Mouse (Mus musculus) lung, adult 2 months (tissue): Measurements from ENCODE around the gene E2f8. TPM values are rescaled to one million over a fixed set of nuclear protein-coding genes. Genes with fewer than 3 reads are reported as not detected.

Experiments
- DNase-seq: peaks from one replicate; pipeline ENCODE4 v3.0.0; 2022
- H3K4me1 ChIP-seq: fragments of 200-500 bp; 2 replicates; pipeline ENCODE4 v1.6.1; 2011; ENCODE audit warnings: low read length; ENCODE audit not compliant: control insufficient read depth, insufficient read depth
- H3K4me3 ChIP-seq: fragments of 200-500 bp; replicated peaks from 2 replicates; pipeline ENCODE3; 2011; ENCODE audit warnings: low read depth, mild to moderate bottlenecking, control low read depth, low read length; ENCODE audit errors: extremely low read depth
- CTCF ChIP-seq: fragments of 200-500 bp; IDR thresholded peaks from 2 replicates; pipeline ENCODE4 v1.5.1; 2011; ENCODE audit warnings: mild to moderate bottlenecking, low read length, control low read depth; ENCODE audit not compliant: insufficient read depth
- POLR2A ChIP-seq: fragments of 200-500 bp; IDR thresholded peaks from 2 replicates; pipeline ENCODE4 v1.6.1; 2011; ENCODE audit warnings: low read depth, mild to moderate bottlenecking, control low read depth, low read length, borderline replicate concordance; ENCODE audit errors: extremely low read depth
- WGBS: fragments of 180-500 bp; shearing (Covaris S2); methylation state at CpG from one replicate; pipeline ENCODE4 v1.1.7; 2018; 5-methylcytosine and 5-hydroxymethylcytosine counted together
- polyA plus RNA-seq: library from polyadenylated mRNA; depleted of rRNA; stranded (reverse); fragments of >200 nt; gene quantifications from 2 replicates; pipeline ENCODE4 v1.2.3, GENCODE M21; 2012

The E2f8 gene
- polyA plus RNA-seq, 1 experiment, result 0.90 TPM

DNA sequence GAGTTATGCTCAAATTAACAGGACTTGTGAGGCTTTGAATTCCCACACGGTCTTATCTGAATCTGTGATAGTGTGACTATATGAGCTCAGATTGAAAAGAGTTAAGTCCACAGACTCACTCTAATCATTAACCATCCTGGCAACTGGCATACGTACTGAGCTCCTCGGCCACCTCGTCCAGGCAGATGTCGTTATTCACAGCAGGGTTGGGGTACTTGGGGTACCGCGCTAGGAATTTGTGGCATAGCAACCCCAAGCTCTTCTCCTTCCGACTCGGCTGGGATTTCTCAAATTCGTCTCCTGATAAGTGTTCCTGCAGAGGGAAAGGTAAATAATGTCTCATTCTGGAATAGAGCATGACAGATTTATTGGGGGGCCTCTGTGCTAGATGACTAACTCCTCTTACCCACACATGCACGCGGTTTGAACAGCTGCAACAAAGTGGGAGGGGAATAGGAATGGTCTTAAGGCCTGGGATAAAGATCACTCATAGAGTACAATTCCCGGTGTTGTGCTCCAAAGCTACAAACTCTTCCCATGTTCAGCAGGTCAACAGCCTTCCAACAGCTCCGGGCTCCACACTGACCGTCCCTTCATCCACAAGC is 3.5 kb downstream of the E2f8 start:
- H3K4me1 ChIP-seq, result peaks cover 8% of the 10 kb centered on the region
- no peak overlapping the region for H3K4me3 ChIP-seq
- TF ChIP-seq POLR2A, result no peak
- TF ChIP-seq CTCF, result no peak
- 70% methylated on average over 15 of the region's 15 CpGs for WGBS
- no peak for DNase-seq

- H3K4me3 ChIP-seq, result no peak overlapping the region
- no peak for TF ChIP-seq POLR2A
- peak; percentile 43 for TF ChIP-seq CTCF
- H3K4me1 ChIP-seq, result peaks cover 5% of the 10 kb centered on the region; the same call in 1 of the 2 replicates
- peak; percentile 19 for DNase-seq
- WGBS, result 58% methylated on average over 4 of the region's 4 CpGs
These were observed 4.9 kb downstream of the E2f8 start for GRCm38 (mm10) chr7:48876526-48876925.

DNA sequence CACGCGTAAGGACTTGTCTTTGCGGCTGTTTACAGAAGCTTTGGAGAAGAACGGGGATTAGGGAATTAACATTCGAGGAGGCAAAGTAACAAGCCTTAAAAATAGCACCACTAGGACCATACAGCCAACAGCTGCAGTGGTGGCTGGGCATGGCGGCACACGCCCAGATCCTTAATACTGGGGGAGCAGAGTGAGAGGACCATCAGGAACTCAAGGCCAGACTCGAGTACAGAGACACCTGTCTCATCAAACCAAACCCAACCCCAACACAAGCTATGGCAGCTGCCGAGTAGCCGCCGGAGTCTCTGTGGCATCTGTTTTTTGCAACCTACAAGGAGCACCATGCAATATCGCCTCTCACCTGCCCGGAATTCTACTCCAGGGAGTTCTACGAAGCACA is 6.3 kb downstream of the E2f8 start:
- TF ChIP-seq CTCF, result no peak
- TF ChIP-seq POLR2A, result no peak
- WGBS, result 93% methylated on average over 14 of the region's 14 CpGs

GRCm38 (mm10) chr7:48871292-48871691 is 10.1 kb downstream of the E2f8 start:
- 94% methylated on average over 11 of the region's 11 CpGs for WGBS
- no peak for TF ChIP-seq CTCF
- TF ChIP-seq POLR2A, result no peak
- Histone ChIP-seq H3K4me3 (no peak overlapping the region), H3K4me1 (0 out of 2 replicates have a peak, but pooled peaks cover under 1% of the 10 kb centered on the region)
- no peak for DNase-seq

More for the DNA sequence above, 6.3 kb downstream of the E2f8 start:
- Histone ChIP-seq H3K4me3 (no peak overlapping the region), H3K4me1 (0 out of 2 replicates have a peak, but pooled peaks cover 2% of the 10 kb centered on the region)
- DNase-seq, result no peak

DNA sequence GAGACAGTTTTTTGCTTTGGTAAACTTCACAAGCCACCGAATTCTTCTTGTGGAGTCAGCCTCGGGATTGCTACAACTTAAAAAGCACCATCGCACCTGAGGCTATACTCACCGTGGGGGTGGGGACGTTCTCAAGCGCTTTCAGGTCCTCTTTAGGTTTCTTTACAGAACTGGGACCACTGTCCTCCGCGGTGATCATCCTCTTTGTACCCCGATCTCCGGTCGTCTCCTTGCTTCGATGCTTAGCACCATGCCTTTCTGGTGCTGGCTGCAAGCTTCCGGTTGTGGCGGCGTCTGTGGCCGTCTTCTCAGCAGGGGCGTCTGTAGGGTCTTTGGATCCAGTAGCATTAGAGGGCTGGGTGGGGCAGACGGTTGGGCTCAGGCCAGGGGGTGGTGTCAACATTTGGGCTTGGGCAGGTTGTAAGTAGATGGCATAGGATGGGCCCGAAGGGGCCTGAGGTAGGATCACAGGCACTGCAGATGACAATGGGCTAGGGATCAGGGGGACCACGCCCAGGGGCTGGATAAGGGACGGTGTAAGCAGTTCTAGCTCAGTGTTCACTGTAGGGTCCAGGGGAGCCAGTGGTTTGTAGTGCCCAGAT is 10.7 kb downstream of the E2f8 start:
- TF ChIP-seq CTCF, result no peak
- no peak for TF ChIP-seq POLR2A
- 93% methylated on average over 21 of the region's 21 CpGs for WGBS

DNA sequence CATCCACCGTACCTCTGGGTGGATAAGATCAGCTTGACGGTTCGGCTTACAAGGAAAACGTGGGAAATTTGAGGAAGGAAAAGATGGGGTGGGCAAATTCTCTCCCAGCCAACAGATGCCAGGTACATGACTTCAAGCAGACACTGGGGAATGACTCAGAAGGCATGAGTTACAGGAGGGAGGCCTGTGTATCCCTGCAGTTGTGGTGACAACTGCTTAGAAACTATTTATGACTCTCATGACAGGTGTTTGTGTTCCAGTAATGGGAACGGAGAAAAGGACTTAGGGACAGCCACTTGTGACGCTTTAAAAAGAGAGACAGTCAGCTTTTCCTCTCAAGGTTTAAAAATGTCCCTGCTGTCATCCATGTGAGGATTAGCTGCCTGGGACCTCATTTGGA is 11.3 kb downstream of the E2f8 start:
- DNase-seq, result no peak
- WGBS, result 90% methylated on average over 6 of the region's 6 CpGs
- TF ChIP-seq POLR2A, result no peak
- no peak for TF ChIP-seq CTCF
- H3K4me1 ChIP-seq, result no peaks in the 10 kb centered on the region
- H3K4me3 ChIP-seq, result no peak overlapping the region

More for the DNA sequence above, 10.7 kb downstream of the E2f8 start:
- no peaks in the 10 kb centered on the region for H3K4me1 ChIP-seq
- H3K4me3 ChIP-seq, result no peak overlapping the region
- DNase-seq, result no peak

DNA sequence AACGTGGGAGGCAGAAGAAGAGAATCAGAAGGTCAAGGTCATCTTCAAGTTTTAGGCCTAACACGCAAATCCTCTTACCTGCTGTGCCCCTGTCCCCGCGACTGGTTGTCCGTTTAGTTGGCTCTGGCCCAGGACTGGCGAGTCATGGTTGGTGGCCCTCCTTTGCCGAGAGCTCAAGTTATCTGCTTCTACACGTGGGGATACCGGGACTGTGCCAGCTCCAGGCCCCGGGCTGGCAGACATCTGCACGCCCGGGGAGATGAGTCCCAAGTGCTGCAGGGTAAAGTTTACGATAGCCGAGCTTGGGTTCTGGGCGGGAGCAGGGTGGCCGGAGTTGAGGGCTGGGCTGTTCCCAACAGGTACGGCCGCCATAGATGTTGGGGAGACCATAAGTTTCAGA is 13.8 kb downstream of the E2f8 start:
- Histone ChIP-seq H3K4me1 (no peaks in the 10 kb centered on the region), H3K4me3 (no peak overlapping the region)
- 94% methylated on average over 18 of the region's 18 CpGs for WGBS
- DNase-seq, result no peak
- TF ChIP-seq CTCF (no peak), POLR2A (no peak)

DNA sequence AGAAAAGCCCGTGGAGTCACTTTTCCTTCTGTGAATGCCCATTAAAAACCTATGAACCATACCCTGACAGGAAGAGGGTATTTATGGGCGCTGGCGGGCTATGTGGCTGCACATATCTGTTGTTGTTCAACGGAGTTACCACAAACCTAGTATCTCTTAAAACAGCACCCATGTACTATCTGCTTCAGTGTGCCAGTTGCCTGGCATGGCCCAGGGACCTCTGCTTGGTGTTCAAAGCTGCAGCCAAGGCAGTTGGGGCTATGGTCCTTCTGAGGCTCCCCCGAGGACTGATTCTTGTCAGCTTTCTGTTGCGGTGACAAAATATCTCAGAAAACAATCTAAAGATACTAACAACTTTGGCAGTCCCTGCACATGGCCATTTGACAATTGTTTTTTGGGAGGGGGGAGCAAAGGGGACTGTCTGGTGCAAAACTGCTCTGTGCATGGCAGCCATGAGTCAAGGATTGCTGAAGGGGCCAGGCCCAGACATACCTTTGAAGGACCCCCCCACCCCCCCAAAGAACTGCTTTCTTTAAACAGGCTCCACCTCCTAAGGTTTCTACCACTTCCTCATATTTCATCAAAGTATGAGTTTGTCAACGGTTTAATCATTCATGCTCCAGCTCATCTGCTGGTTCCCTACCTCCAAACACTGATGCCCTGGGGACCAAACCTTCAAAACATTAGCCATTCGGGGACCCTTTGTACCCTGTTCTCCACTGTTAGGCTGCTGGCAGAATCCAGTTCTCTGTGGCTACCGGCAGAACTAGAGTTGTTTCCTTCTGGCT is 16.5 kb downstream of the E2f8 start:
- 83% methylated on average over 9 of the region's 9 CpGs for WGBS
- no peaks in the 10 kb centered on the region for H3K4me1 ChIP-seq
- no peak overlapping the region for H3K4me3 ChIP-seq
- TF ChIP-seq CTCF (no peak), POLR2A (no peak)
- no peak for DNase-seq

DNA sequence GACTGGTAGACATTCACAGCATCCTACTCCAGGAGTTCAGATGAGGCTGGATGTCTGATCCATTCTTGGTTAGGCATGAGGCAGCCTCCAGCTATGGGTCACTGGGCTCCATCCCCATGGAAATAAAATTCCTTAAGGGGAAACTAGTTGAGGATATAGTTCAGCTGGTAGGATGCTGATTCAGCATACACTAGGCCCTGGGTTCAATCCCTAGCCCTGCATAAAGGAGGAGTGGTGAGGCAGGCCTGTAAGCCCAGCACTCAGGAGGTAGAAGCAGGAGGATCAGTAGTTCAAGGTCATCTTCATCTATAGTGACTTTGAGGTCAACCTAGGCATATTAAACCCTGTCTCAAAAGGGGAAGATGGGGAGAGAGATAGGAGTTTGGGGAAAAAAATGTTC is 17.2 kb downstream of the E2f8 start:
- DNase-seq, result no peak
- TF ChIP-seq CTCF, result no peak
- TF ChIP-seq POLR2A, result no peak
- H3K4me1 ChIP-seq, result no peaks in the 10 kb centered on the region
- H3K4me3 ChIP-seq, result no peak overlapping the region
